Mouse (Mus musculus) lung, postnatal 10 days (tissue): ENCODE data around the gene Lrmda.

Experiments
- DNase-seq: peaks from one replicate; pipeline ENCODE4 v3.0.0; 2021

Gene Lrmda

DNA sequence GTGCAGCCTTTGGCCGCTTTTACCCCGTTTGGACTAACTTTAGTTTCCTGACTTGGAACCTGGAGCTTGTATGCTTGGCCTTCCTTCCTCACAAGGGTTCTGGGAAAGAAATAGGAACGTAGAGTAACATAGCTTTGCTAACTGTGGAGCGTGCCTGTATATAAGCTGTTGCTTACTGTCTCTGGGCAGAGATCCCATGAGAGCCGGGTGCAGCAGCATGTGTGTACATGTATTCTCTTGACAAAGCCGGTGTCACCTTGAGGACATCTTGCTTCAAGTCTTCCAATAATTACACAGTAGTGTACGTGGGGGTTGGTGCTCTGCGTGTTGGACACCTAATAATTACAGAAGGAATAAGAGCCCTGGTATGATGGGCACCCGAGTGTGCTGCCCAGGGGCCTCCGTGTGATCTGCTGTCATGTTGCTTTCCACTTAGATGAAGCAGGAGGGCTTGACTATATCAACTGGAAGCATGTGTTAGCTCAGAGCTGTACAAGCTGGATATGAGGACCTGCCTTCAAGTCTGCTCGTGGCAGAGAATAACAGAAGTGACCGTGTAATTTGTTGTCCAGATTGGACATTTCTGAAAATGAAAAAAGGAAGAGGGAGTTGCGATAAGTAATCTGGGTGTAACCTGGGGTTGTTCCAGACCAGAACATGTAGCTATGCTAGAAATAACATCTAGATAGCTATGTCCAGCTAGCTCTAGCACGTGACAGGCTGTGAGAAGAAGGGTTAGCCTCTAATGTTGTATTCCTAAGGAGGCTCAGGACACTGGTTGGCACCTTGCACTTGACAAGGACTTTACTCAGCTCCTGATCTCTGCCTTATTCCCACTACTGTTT, 82.7 kb downstream of the Lrmda start:
- DNase-seq = no peak

DNA sequence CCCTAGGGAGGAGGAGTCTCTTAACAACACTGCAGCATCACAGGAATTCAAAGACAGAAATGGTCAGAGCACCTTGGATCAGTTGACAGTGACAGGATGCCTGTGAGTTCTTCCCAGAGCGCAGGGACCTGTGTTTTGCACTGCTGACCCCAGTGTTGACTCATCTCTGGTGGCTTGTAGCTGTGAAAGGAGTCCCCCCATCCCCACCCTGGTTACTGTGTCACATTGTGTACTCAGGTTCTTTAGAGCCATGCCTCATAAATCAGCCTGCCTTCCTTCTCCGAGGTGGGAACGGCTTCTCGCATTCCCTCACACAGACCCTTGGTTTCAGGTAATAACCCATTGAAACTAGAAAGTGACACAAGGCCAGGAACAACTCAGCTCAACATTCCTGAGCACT, 86.3 kb downstream of the Lrmda start:
- DNase-seq = no peak

DNA sequence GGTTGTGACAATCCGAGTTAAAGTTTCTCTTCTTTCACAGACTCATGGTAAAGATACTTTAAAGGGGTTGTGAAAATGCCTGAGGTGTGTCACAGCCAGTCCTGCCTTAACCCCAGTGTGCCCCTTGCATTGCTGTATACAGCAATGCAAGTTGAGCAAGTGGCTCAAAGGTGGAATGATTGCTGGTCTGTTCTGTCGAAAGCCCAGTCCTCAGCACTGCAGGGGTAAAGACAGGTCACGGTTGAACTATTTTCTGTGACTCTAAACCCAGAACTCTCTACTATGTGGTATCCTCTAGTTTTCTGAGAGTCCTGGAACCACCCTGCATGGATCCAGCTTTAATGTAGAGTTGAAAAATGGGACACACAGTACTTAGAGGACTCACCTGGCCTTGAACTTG, 87.3 kb downstream of the Lrmda start:
- no peak for DNase-seq

DNA sequence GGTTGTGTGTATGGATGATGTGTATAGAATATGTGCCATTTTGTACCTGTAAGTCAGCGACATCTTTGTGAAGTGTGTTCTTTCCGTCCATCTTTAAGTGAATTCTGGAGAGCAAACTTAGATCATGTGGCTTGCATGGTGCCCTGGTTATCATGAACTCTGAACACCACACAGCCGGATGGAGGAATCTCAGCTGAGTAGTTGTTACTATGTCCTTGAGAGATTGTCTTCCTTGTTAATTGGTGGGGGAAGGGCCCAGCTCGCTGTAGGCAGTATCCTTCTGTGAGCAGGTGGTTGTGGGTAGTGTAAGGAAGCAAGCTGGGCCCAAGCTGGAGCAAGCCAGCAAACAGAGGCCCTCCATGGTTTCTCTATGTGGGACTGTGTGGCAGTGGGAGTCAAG, 89.9 kb downstream of the Lrmda start:
- DNase-seq = no peak

DNA sequence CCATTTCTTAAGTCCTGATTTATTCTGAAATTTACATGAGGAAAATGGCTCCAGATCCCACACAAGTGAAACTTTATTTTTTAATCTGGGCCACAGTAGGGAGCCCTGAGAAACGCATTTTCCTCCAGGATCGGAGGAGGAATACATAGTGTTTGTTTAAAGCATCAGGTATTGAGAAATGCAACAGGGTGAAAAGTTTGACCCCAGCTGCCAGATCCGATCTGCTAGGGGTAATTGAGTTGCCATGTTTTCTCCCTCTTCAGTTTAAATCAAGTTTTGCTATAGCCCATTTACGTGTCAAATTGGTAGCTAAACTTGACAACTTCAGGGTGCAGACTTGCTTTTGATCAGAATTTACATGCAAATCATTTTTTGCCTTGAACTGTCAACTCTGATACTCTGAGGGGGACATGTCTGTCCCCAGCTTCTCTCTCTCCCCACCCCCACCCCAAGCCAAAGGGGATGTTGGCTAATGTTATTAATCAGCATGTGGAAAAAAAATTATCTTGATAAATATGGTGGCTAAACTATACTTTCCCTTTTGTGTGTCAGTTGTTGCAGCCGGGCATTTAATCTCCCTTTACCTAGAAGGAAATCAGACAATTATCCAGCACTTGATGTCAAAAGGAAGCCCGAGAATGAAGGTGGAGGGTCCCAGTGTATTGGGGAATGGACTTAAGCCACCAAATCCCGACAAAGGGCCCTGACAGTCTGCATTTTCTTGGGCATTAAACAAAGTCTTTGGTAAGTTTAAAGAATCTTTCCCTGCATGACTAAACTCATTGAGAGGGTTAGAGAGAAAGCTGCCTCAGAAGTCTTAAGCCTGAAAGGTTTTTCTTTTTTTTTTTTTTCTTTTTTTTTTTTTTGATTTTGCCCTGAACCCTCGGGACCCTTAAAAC, 94.2 kb downstream of the Lrmda start:
- DNase-seq = no peak

DNA sequence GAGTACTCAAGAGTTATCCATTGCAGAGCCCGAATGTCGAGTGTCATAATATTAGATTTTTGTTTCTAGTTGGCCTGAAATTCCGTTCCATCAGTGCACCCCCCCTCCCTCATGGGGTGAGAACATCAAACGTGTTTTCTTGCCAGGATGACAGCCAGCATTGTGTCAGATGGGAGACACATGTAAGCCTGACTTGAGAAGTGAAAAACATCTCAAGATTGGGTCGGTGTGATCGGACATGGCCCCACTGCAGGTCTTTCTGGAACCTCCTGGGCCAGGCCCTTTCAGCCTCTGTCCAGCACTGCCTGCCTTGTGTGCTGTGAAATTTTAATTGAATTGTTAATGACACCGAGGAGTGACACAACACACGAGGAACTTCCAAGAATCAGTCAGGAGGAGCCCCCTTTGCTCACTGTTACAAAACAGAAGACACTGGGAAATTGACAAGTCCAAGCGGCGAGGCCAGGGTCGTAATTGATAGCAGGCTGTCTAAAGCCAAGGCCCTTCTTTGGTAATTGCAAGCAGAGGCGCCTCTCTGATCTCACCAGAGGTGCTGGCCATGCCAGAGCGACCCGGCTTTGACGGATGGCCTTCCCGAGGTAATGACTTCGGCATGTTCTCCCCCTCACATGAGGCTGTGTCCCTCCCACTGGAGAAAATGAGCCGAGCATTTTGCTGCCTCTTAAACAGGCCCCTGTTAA, 95.3 kb downstream of the Lrmda start:
- peak; percentile 43 for DNase-seq

DNA sequence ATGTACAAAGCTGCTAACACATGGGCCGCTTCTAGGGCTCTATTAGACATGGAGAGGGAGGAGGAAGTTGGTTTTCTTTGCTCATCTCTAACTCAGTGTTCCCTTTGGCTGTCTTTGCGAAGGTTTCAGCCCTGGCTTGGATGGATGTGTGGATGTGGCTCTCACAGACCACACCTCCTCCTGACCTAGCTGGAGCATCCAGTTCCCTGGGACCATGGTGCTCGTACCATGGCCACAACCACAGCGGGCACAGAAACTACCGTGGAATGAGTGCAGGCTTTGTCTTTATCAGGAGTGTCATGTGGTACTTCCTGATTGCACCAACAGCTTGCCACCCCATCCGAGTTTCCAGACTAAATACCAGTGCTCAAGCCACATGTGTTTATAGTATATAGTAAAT, 98.6 kb downstream of the Lrmda start:
- DNase-seq = no peak

DNA sequence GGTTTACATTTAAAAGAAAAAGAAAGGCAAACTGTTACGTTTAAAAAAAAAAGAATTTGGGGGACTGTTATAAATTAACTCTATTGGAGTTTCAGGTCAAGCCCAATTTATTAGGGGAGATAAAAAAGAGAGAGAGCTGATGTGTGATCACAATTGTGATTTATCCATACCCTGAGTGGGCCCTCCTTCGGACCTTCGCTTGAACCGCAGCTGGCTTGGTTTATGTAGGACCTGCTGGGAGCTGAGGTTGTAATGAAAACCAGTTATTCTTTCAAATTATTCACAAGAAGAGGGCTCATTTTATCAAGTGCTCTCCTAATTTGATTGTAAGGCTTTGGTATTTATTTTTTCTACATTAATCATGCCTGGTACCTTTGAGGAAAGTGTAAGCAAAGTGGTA, 99.0 kb downstream of the Lrmda start:
- DNase-seq = no peak

DNA sequence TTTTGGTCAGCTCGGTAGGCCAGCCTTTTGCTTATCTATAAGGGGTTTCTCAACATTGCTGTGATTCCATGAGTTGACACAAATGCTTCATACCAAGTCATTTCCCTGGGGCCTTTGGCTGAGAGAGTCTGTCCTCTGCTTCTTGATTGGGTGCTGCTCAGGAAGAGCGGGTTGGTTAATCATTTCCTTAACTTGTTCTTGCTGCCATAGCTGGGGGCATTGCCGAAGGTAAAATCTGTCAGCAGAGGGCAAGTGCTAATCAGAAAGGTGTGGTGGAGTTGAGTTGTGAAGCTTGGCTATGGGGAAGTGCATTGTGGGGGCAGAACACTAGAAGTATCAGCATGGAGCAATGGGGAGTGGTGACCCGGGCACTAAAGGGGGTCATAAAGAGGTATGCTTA, 106.8 kb downstream of the Lrmda start:
- no peak for DNase-seq

DNA sequence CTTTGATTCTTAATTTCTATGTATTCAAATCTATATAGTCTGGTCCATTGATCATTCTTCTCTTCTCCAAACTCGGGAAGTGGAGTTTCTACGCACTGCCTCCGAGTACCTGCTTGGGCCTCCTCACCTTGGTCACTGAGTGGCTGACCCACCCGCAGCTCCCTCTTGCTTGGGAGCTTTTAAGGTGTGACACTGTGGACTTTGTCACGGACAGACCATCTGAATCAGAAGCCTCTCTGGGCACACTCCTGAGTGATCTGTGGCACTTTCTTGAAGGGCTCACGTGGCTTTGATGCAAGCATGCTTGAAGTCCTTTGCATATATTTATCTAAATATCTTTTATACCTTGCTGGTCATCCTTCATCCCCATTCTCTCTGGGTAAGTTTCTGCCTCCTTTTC, 107.3 kb downstream of the Lrmda start:
- DNase-seq = no peak

DNA sequence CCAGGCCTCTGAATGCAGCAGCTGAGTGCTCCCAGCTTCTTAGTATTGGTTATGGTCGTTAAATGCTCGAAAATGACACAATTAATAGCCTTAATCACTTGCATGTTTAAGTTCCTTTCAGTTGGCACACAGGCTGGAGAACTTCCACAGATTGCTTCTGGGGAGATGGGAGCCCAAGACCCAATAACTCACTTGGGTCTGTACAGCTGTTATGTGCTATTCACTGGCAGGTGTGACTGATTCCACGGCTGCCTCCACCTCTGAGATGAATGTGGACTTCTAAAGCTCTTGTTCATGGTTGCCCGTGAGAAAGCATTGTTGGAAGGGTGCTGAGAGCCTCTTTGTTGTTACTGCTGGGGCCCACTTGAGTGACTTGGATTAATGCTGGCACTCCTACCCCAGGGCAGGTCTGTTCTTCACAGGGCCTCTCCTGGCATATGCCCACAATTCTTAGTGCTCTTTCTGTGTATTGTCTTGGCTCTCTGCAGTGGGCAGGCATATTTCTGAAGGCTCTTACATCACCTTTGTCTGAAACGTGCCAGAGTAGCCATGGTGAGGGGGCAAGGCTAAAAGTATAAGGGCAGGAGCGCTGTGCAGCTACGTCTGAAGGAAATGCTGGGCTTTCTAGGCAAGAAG, 111.6 kb downstream of the Lrmda start:
- DNase-seq = no peak

DNA sequence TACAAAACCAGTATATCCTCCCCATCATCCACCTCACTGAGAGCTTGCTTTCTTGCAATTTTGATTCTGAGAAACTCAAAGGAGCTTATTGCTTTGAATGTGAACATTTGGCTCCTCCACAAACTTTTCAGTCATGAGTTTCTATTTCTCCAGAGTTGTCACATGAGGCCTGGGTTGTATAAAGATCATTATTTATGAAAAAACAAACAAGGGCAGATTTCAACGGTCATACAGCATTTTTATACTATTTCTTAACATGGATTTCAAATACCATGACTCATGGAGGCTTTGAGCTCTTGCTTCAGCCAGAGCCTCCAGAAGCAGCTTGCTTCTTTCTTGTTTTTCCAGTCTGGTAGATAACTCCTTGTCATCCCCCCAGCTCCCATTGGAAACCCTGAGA, 119.8 kb downstream of the Lrmda start:
- DNase-seq = no peak

DNA sequence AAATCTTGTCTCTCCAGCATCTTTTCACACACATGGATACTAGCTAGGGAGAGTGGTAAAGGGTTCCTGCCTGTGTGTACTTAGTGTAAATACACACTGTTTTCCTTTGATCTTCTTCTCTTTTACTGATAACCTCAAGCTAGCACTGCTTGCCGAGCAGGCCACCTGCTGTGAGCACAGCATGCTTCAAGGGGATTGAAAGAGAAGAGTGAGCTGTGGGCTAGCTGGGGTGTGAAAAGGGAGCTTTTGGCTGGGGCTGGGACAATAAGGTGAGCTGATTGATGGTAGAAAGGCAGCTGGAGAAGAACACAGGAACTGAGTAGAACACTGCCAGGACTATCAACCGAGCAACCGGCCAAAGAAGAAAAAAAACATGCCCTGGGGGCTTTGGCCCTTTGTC, 124.5 kb downstream of the Lrmda start:
- no peak for DNase-seq

DNA sequence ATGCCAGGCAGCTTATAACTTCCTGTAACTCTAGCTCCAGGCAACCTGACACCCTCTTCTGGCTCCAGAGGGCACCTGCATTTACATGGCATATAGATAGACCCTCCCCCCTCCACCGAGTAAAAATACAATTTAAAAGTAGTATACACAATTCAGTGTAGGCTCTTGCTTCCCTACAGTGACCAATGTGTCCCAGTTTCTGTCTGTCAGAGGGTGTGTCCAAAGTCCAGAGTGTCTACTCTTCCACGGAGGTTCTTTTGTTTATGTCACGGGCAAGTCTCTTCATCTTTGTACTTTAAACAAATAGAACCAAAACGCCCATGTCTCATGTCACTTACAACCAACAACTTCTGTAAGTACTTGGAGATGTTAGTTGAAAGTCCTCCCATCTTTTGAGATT, 126.4 kb downstream of the Lrmda start:
- no peak for DNase-seq

DNA sequence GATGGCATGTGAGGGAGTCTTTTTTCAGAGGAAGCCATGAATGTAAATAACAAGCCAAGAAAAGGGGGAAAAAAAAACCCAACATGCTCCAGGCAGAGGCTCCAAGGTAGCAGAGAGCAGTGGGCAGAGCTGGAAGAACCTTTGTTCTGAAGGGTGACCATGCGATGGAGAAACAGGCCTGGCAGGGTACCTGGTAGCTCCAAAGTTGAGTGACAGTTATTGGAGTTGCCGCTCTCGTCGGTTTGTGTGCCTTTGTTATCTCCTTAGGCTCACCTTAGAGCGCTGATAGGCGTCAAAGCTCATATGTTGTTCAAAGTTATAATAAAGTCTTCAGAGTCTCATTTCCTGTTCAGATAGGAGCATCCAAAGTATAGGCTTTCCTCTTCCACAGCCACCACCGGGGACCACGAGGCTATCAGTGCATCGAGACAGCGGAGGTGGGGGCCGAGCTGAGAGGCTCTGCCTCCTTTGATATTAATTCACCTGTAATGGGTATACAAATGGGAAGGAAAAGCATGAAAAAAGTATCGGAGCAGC, 127.1 kb downstream of the Lrmda start:
- DNase-seq = no peak

DNA sequence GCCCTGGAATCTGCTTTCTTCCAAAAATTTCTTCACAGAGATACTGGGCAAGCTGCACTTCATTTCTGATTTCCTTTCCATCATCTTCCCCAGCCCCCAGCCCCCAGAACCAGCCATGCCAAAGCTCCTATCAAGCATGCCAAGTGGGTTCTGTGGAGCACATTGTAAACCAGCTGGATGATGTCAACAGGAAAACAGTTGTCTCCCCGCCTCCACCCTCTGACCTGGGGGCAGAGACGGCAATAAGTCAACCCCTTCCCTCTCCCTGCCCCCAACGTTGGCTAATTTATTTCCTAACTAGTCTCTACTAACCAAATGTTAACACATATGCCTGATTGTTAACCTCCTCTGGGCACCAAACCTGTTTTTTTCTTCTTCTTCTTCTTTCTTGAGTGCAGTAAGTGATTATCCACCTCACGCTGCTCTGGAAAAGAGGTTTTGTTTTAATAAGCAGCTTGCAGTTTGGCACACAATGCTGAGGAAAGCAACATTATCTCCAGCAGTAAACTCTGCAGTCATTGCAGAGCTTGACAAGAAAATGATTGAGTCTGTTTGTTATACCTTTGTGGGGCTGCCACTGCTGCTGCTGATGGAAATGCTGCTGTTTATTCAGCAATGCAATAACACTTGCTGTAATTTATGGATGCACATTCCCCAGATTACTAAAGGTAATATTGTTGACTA, 128.0 kb downstream of the Lrmda start:
- peak; percentile 56 for DNase-seq

DNA sequence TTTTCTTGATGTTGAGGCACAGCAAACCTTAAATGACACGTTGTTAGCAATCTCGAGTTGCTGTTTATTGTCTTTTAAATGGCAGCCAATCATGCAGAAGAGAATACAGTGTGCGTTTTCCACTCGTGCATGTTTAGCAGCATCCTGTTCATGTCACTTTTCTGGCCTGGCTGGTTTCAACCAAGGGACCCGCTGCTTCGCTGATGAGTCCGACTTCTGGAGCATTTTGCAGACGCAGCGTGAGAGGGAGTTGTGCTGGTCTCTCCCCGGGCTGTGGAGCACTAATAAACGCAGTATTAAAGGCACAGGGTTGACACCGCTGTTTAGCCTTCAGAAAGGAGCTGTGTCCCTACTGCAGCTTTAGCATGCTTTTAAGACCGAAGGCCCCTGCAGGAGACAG, 133.2 kb downstream of the Lrmda start:
- DNase-seq = no peak

DNA sequence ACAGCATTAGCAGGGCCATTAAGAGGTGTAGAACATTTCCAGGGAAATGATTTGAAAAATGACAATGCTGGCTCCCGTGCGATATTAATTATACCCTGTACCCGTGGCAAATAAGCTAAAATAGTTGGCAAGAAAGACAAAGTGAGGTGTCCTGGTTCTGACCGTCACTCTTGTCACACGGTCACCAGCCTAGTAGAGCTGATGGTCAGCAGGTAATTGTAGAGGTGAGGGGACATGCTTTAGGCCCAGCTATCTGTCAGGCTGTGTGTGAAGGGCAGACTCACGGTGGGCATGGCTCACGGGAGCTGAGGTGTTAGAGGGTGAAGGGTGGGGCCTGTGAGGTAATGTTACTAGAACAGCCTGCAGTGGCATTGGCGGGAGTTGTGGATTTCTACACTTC, 134.6 kb downstream of the Lrmda start:
- no peak for DNase-seq

DNA sequence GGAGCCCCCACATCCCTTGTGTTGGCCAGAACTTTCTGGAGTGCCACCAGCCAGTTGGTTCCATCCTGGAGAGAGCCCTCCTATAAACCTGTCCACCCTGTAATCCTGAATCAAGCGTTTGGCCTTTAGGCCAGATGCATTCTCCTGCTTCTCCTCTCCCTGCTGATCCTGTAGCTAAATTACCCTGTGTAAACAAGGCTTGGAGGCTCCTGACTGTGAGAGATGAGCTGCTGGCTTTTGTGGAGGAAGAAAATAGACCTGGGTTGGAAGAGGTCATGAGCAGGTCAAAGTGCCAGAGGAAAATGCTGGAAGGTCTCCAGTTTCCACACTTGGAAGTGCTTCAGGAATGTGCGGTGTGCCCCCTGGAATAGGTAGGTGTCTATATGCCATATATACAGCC, 135.5 kb downstream of the Lrmda start:
- no peak for DNase-seq

DNA sequence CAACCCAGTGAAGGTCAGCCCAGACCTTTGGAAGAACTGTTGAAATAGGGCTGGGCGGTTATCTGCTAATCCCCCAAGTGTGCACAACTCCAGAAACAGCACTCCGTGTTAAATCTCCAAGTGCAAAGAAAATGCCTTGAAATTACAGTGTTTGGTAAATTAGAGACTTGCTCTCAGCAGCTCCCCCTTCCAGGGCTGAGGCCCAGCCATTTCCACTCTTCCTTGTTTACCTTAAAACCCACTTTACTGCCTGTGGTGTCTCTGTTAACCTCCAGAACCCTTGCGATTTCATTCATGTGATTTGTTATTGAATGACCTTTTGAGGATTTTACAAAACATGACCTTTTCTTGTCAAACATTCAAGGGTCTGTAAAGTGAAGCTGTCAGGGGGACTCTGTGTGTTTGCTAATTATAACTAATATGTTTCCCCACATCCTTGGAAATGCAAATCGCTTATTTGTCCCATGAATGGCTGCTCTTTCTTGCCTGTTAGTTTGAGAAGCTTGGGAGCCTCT, 136.1 kb downstream of the Lrmda start:
- DNase-seq = no peak

DNA sequence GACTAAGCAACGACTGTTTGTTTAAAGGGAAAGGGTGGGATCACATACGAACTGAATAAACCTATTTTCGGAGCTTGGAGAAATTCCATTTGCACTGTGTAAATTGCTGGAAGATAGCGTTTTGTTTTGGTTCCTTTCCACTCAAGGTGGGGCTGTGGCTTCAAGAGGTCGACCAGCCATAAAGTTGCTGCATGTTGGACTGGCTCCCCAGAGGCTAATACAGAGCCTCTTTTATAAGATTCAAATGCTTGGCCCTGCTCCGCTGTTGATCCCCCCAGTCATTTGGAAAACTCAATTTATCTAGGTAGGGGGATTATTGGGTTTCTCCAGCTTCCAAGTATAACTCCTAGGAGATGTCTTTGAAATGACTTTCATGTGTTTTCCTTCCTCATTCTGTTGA, 137.5 kb downstream of the Lrmda start:
- no peak for DNase-seq

DNA sequence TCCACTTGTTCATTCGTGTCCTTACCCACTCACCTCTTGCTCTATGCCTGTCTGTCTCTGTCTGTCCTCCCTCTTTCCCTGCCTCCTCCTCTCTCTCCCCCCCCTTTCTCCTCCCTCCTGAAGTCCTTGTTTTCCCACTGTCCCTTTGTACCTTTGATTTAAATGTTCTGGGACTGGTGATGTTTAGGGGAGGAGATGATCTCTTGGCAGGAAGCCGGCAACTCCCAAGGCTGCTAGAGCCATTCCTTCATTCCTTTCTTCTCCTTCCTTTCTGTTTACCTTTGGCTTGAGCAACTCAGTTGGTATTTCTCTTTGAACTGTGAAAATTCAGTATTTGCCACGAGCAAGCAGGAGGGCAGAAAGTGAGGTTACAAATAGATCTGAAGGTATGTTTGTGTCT, 141.9 kb downstream of the Lrmda start:
- no peak for DNase-seq
